Comparison of ENCODE assay signal across 26 mouse cellular contexts in the genomic region with DNA sequence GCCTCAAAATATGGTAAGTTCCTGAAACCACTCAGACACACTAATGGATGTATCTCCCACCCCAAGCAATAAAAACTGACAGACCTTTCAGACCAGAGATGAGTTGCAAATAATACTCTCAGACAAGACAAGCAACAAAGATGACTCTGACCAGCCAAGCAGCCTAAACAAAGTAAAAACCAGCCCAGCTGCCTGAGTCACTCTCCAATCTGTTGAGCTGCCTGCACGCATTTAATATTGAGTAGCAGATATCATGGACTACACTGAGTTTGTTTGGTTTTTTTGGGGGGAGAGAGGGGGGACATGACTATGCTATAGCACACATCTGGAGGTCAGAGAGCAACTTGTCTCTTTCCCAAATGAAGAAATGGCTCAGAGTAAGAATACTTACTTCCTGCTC. TPM values are rescaled to one million over a fixed set of nuclear protein-coding genes. Genes with fewer than 3 reads are reported as not detected.
DNase-seq lines count a peak whose midpoint lies in the region; ATAC-seq and TF ChIP-seq lines count a peak whose summit lies in the region.
"Had no signal": no experiment of that assay in that cellular context is flagged by ENCODE, and none has a peak within 500 bp of the region (broad histone marks: within the 10 kb centered on the region; RNA-seq: fewer than 3 reads in every experiment).

No protein-coding gene starts in this region.

- TF ChIP-seq CTCF in stomach, postnatal 0 days (IDR thresholded peaks at IDR 0.05; ENCODE audit: low read depth): no peak

- intact Hi-C loops in heart, postnatal 10 days (cut with DNase I): loop anchor here (2.0 kb wide), 1 partner anchor 25 kb away; no protein-coding TSS in a partner anchor

- no peak for TF ChIP-seq EP300 in stomach, postnatal 0 days (optimal IDR thresholded peaks at IDR 0.05)

- ATAC-seq in heart, embryonic 13.5 days (ENCODE audit: extremely low read depth, insufficient number of reproducible peaks, low FRiP score, low TSS enrichment): no peak
- ATAC-seq in midbrain, embryonic 11.5 days (ENCODE audit: low FRiP score): no peak
- no peak for ATAC-seq in midbrain, embryonic 16.5 days
- ATAC-seq in liver, embryonic 13.5 days (ENCODE audit: low read depth): no peak
- no peak for ATAC-seq in stomach, postnatal 0 days (ENCODE audit: low FRiP score, low TSS enrichment)
- no peak for ATAC-seq in monocyte, adult 5-6 weeks (replicated peaks; ENCODE audit: insufficient number of reproducible peaks, low FRiP score, low TSS enrichment, poor library complexity, severe bottlenecking)
- ATAC-seq: forebrain, embryonic 16.5 days; intestine, embryonic 15.5 days had no signal

- DNase-seq in heart, postnatal 10 days: no peak
- peak; percentile 81 for DNase-seq in midbrain, embryonic 11.5 days (ENCODE audit: low spot score, missing footprints)
- no peak for DNase-seq in liver, embryonic 13.5 days
- DNase-seq in stomach, postnatal 0 days (ENCODE audit: low spot score): no peak
- DNase-seq: adrenal gland, postnatal 10 days; cerebellum, adult 11-12 months; cerebellum, postnatal 36 days; heart, adult 18-20 months; right cerebral cortex, postnatal 14 days; thymus, postnatal 25 days had no signal

- peaks cover 87% of the 10 kb centered on the region for H3K4me1 ChIP-seq in heart, embryonic 13.5 days
- peaks cover 15% of the 10 kb centered on the region for H3K4me1 ChIP-seq in midbrain, embryonic 11.5 days (ENCODE audit: control insufficient read depth, insufficient read depth, low read length)
- H3K4me1 ChIP-seq in midbrain, embryonic 16.5 days (ENCODE audit: control insufficient read depth, insufficient read depth, low read length): peaks cover 49% of the 10 kb centered on the region
- H3K4me1 ChIP-seq in liver, embryonic 13.5 days (replicated peaks): peaks cover 95% of the 10 kb centered on the region
- peaks cover 2% of the 10 kb centered on the region for H3K4me1 ChIP-seq in stomach, postnatal 0 days (replicated peaks; ENCODE audit: control insufficient read depth, insufficient read depth)

- peak overlapping the region; percentile 25 for H3K27ac ChIP-seq in heart, embryonic 13.5 days (replicated peaks)
- no peak overlapping the region for H3K27ac ChIP-seq in midbrain, embryonic 11.5 days (ENCODE audit: low read depth, low read length)
- H3K27ac ChIP-seq in midbrain, embryonic 16.5 days (ENCODE audit: low read length): no peak overlapping the region
- peak overlapping the region; percentile 47; the same call in 1 of the 2 replicates for H3K27ac ChIP-seq in liver, embryonic 13.5 days
- 0 out of 2 replicates have a peak overlapping the region, but pooled peaks have one; percentile 1 for H3K27ac ChIP-seq in stomach, postnatal 0 days (replicated peaks)
- H3K27ac ChIP-seq: hindbrain, embryonic 13.5 days; intestine, embryonic 15.5 days; limb, embryonic 15.5 days; neural tube, embryonic 12.5 days; stomach, embryonic 15.5 days had no signal

- H3K9me3 ChIP-seq in heart, embryonic 13.5 days: no peaks in the 10 kb centered on the region
- H3K9me3 ChIP-seq in midbrain, embryonic 11.5 days (ENCODE audit: control insufficient read depth, low read length): no peaks in the 10 kb centered on the region
- no peaks in the 10 kb centered on the region for H3K9me3 ChIP-seq in midbrain, embryonic 16.5 days (replicated peaks; ENCODE audit: control insufficient read depth, low read length, poor library complexity, severe bottlenecking)
- H3K9me3 ChIP-seq in liver, embryonic 13.5 days (replicated peaks): no peaks in the 10 kb centered on the region
- H3K9me3 ChIP-seq in stomach, postnatal 0 days (ENCODE audit: control insufficient read depth, low read length): no peaks in the 10 kb centered on the region
- H3K9me3 ChIP-seq: hindbrain, embryonic 13.5 days; intestine, embryonic 15.5 days; limb, embryonic 15.5 days; neural tube, embryonic 12.5 days; stomach, embryonic 15.5 days had no signal

- H3K9ac ChIP-seq in heart, embryonic 13.5 days: peak overlapping the region; percentile 8; the same call in 1 of the 2 replicates
- no peak overlapping the region for H3K9ac ChIP-seq in midbrain, embryonic 11.5 days (ENCODE audit: low read length)
- H3K9ac ChIP-seq in midbrain, embryonic 16.5 days (ENCODE audit: low read depth, low read length): no peak overlapping the region; the same call in 1 of the 2 replicates
- peak overlapping the region; percentile 42; the same call in 1 of the 2 replicates for H3K9ac ChIP-seq in liver, embryonic 13.5 days
- no peak overlapping the region for H3K9ac ChIP-seq in stomach, postnatal 0 days (ENCODE audit: low read length)
- H3K9ac ChIP-seq: hindbrain, embryonic 13.5 days; intestine, embryonic 15.5 days; limb, embryonic 15.5 days; neural tube, embryonic 12.5 days; stomach, embryonic 15.5 days had no signal

- 36% methylated on average over 1 of the region's 1 CpGs for WGBS in heart, embryonic 13.5 days
- 77% methylated on average over 1 of the region's 1 CpGs for WGBS in midbrain, embryonic 11.5 days
- WGBS in midbrain, embryonic 16.5 days: 75% methylated on average over 1 of the region's 1 CpGs
- WGBS in liver, embryonic 13.5 days (ENCODE audit: insufficient replicate concordance): 17% methylated on average over 1 of the region's 1 CpGs
- WGBS in stomach, postnatal 0 days: 30% methylated on average over 1 of the region's 1 CpGs

- H3K27me3 ChIP-seq in heart, embryonic 13.5 days (replicated peaks): no peaks in the 10 kb centered on the region
- no peaks in the 10 kb centered on the region for H3K27me3 ChIP-seq in midbrain, embryonic 11.5 days (ENCODE audit: control insufficient read depth, insufficient read depth, low read length)
- H3K27me3 ChIP-seq in midbrain, embryonic 16.5 days (ENCODE audit: control insufficient read depth, insufficient read depth, low read depth, low read length): no peaks in the 10 kb centered on the region
- H3K27me3 ChIP-seq in liver, embryonic 13.5 days: no peaks in the 10 kb centered on the region
- no peaks in the 10 kb centered on the region for H3K27me3 ChIP-seq in stomach, postnatal 0 days (ENCODE audit: control insufficient read depth, insufficient read depth, low read length)
- H3K27me3 ChIP-seq: hindbrain, embryonic 13.5 days; intestine, embryonic 15.5 days; limb, embryonic 15.5 days; neural tube, embryonic 12.5 days; stomach, embryonic 15.5 days had no signal

- peaks cover 19% of the 10 kb centered on the region for H3K36me3 ChIP-seq in heart, embryonic 13.5 days
- H3K36me3 ChIP-seq in midbrain, embryonic 11.5 days (ENCODE audit: control insufficient read depth, insufficient read depth, low read length): peaks cover 2% of the 10 kb centered on the region; the same call in 1 of the 2 replicates
- no peaks in the 10 kb centered on the region for H3K36me3 ChIP-seq in midbrain, embryonic 16.5 days (ENCODE audit: control insufficient read depth, insufficient read depth, low read length)
- peaks cover 18% of the 10 kb centered on the region; the same call in 1 of the 2 replicates for H3K36me3 ChIP-seq in liver, embryonic 13.5 days
- H3K36me3 ChIP-seq in stomach, postnatal 0 days (ENCODE audit: control insufficient read depth, insufficient read depth, low read length): no peaks in the 10 kb centered on the region; the same call in 1 of the 2 replicates
- H3K36me3 ChIP-seq: intestine, embryonic 15.5 days; neural tube, embryonic 12.5 days had no signal

- H3K4me3 ChIP-seq in heart, embryonic 13.5 days: no peak overlapping the region
- H3K4me3 ChIP-seq in midbrain, embryonic 11.5 days (ENCODE audit: low read depth, low read length): no peak overlapping the region
- H3K4me3 ChIP-seq in midbrain, embryonic 16.5 days (ENCODE audit: low read depth, low read length): no peak overlapping the region
- 0 out of 2 replicates have a peak overlapping the region, but pooled peaks have one; percentile 3 for H3K4me3 ChIP-seq in liver, embryonic 13.5 days (replicated peaks)
- no peak overlapping the region for H3K4me3 ChIP-seq in stomach, postnatal 0 days (ENCODE audit: low read depth, low read length)
- H3K4me3 ChIP-seq: erythroblast, embryonic 14.5 days; hindbrain, embryonic 13.5 days; intestine, embryonic 15.5 days; limb, embryonic 15.5 days; neural tube, embryonic 12.5 days; stomach, embryonic 15.5 days had no signal

- H3K4me2 ChIP-seq in heart, embryonic 13.5 days: peak overlapping the region; percentile 26
- H3K4me2 ChIP-seq in midbrain, embryonic 11.5 days: no peak overlapping the region
- no peak overlapping the region for H3K4me2 ChIP-seq in midbrain, embryonic 16.5 days (ENCODE audit: low read length)
- peak overlapping the region; percentile 28 for H3K4me2 ChIP-seq in liver, embryonic 13.5 days
- no peak overlapping the region for H3K4me2 ChIP-seq in stomach, postnatal 0 days (replicated peaks; ENCODE audit: low read depth)
- H3K4me2 ChIP-seq: hindbrain, embryonic 13.5 days; intestine, embryonic 15.5 days; limb, embryonic 15.5 days; neural tube, embryonic 12.5 days; stomach, embryonic 15.5 days had no signal

RNA-seq across cellular contexts. Expression of a gene that starts 6.5 kb away (rescaled TPM):
- polyA plus RNA-seq in heart, embryonic 13.5 days (2015; fragmentation: Nextera tagmentation; extraction: Ambion mirVana): 68.5 and 70.2 TPM in 2 replicates
- 10 to 100 TPM; 44.2 to 48.1 TPM for total RNA-seq in heart, postnatal 10 days (2021)
- 113 and 130 TPM in 2 replicates for polyA plus RNA-seq in midbrain, embryonic 11.5 days (2014; fragmentation: Nextera tagmentation; extraction: Ambion mirVana)
- polyA plus RNA-seq in midbrain, embryonic 16.5 days (2015; fragmentation: Nextera tagmentation; extraction: Ambion mirVana): 142 and 159 TPM in 2 replicates
- polyA plus RNA-seq in liver, embryonic 13.5 days (2015; fragmentation: Nextera tagmentation; extraction: Ambion mirVana): 53.4 and 68.8 TPM in 2 replicates
- 50.0 and 51.2 TPM in 2 replicates for polyA plus RNA-seq in stomach, postnatal 0 days (2015; fragmentation: Nextera tagmentation; extraction: Ambion mirVana)
- total RNA-seq in monocyte, adult 5-6 weeks (2017): 180 to 368 TPM (median 210 TPM) in 3 replicates

RNA-seq across cellular contexts. Expression of a gene that starts 12.5 kb away (rescaled TPM):
- polyA plus RNA-seq in heart, embryonic 13.5 days (2015; fragmentation: Nextera tagmentation; extraction: Ambion mirVana): 14.6 and 19.5 TPM in 2 replicates
- 100 to 1,000 TPM; 213 to 228 TPM for total RNA-seq in heart, postnatal 10 days (2021)
- polyA plus RNA-seq in midbrain, embryonic 11.5 days (2014; fragmentation: Nextera tagmentation; extraction: Ambion mirVana): 21.5 and 27.4 TPM in 2 replicates
- 8.5 and 10.2 TPM in 2 replicates for polyA plus RNA-seq in midbrain, embryonic 16.5 days (2015; fragmentation: Nextera tagmentation; extraction: Ambion mirVana)
- polyA plus RNA-seq in liver, embryonic 13.5 days (2015; fragmentation: Nextera tagmentation; extraction: Ambion mirVana): 5.2 and 5.5 TPM in 2 replicates
- polyA plus RNA-seq in stomach, postnatal 0 days (2015; fragmentation: Nextera tagmentation; extraction: Ambion mirVana): 14.8 and 15.6 TPM in 2 replicates
- 51.5 to 78.7 TPM (median 72.6 TPM) in 3 replicates for total RNA-seq in monocyte, adult 5-6 weeks (2017)

RNA-seq across cellular contexts. Expression of a gene that starts 33.6 kb away (rescaled TPM):
- polyA plus RNA-seq in heart, embryonic 13.5 days (2015; fragmentation: Nextera tagmentation; extraction: Ambion mirVana): 0.20 TPM in 1 of 2 replicates, not detected in the other
- total RNA-seq in heart, postnatal 10 days (2021): not detected
- polyA plus RNA-seq in midbrain, embryonic 11.5 days (2014; fragmentation: Nextera tagmentation; extraction: Ambion mirVana): 0.34 and 0.43 TPM in 2 replicates
- 0.95 TPM in 1 of 2 replicates, not detected in the other for polyA plus RNA-seq in midbrain, embryonic 16.5 days (2015; fragmentation: Nextera tagmentation; extraction: Ambion mirVana)
- not detected in 2 replicates for polyA plus RNA-seq in liver, embryonic 13.5 days (2015; fragmentation: Nextera tagmentation; extraction: Ambion mirVana)
- not detected in 2 replicates for polyA plus RNA-seq in stomach, postnatal 0 days (2015; fragmentation: Nextera tagmentation; extraction: Ambion mirVana)
- total RNA-seq in monocyte, adult 5-6 weeks (2017): not detected in 3 replicates
- total RNA-seq: adrenal gland, postnatal 10 days; gastrocnemius, adult 18-20 months; layer of hippocampus, postnatal 25 days; left cerebral cortex, postnatal 25 days; megakaryocyte progenitor cell, adult 5-6 weeks; midbrain, postnatal 0 days had no signal
- polyA plus RNA-seq: erythroblast, embryonic 14.5 days; midbrain, postnatal 0 days; neural tube, embryonic 12.5 days; spleen, adult 2 months had no signal

Comparison
In these comparisons a context has a peak if more than half of its experiments do, and no peak if none do; other contexts are left out.
1. H3K27ac ChIP-seq: peak in heart, embryonic 13.5 days (single experiment), liver, embryonic 13.5 days (single experiment) and stomach, postnatal 0 days (single experiment); none in midbrain, embryonic 11.5 days (single experiment) and midbrain, embryonic 16.5 days (single experiment).
2. H3K4me2 ChIP-seq: peak in heart, embryonic 13.5 days (single experiment) and liver, embryonic 13.5 days (single experiment); none in midbrain, embryonic 11.5 days (single experiment), midbrain, embryonic 16.5 days (single experiment) and stomach, postnatal 0 days (single experiment).
3. H3K9ac ChIP-seq: peak in heart, embryonic 13.5 days (single experiment) and liver, embryonic 13.5 days (single experiment); none in midbrain, embryonic 11.5 days (single experiment), midbrain, embryonic 16.5 days (single experiment) and stomach, postnatal 0 days (single experiment).